Mouse (Mus musculus) hindbrain, embryonic 15.5 days (tissue): ENCODE measurements around the gene Ubr2. TPM values are rescaled to one million over a fixed set of nuclear protein-coding genes. Genes with fewer than 3 reads are reported as not detected.

Experiments
- ATAC-seq: fragments of 200-750 bp; cut with Nextera tagmentation; 2 replicates; pipeline ENCODE4 v1.8.0; 2017; ENCODE audit warnings: low read depth, moderate number of reproducible peaks, moderate TSS enrichment; ENCODE audit not compliant: low FRiP score
- H3K27ac ChIP-seq: fragments of 300-500 bp; sonication (generic); replicated peaks from 2 replicates; pipeline ENCODE4 v1.5.1; 2015; ENCODE audit warnings: mild to moderate bottlenecking, inconsistent platforms
- H3K27me3 ChIP-seq: fragments of 300-500 bp; sonication (generic); 2 replicates; pipeline ENCODE4 v1.6.1; 2015; ENCODE audit warnings: control low read depth, inconsistent platforms
- H3K36me3 ChIP-seq: fragments of 300-500 bp; sonication (generic); 2 replicates; pipeline ENCODE4 v1.6.1; 2015; ENCODE audit warnings: control low read depth, inconsistent platforms
- H3K4me1 ChIP-seq: fragments of 300-500 bp; sonication (generic); replicated peaks from 2 replicates; pipeline ENCODE4 v1.6.1; 2015; ENCODE audit warnings: control low read depth, inconsistent platforms
- H3K4me2 ChIP-seq: fragments of 300-500 bp; sonication (generic); 2 replicates; pipeline ENCODE4 v1.6.1; 2015; ENCODE audit warnings: moderate library complexity, mild to moderate bottlenecking, inconsistent platforms
- H3K4me3 ChIP-seq: fragments of 300-500 bp; sonication (generic); 2 replicates; pipeline ENCODE4 v1.5.1; 2015; ENCODE audit warnings: mild to moderate bottlenecking, inconsistent platforms
- H3K9ac ChIP-seq: fragments of 300-500 bp; sonication (generic); 2 replicates; pipeline ENCODE4 v1.6.1; 2015; ENCODE audit warnings: inconsistent platforms
- H3K9me3 ChIP-seq: fragments of 300-500 bp; sonication (generic); 2 replicates; pipeline ENCODE4 v1.6.1; 2016; ENCODE audit warnings: control low read depth, inconsistent platforms
- WGBS: fragments of 180-500 bp; shearing (Covaris S2); methylation state at CpG from one replicate; pipeline ENCODE4 v1.1.7; 2015; 5-methylcytosine and 5-hydroxymethylcytosine counted together
- polyA plus RNA-seq: library from polyadenylated mRNA; unstranded; fragments of >200 nt; fragmentation: Nextera tagmentation; extraction: Ambion mirVana; gene quantifications from 2 replicates; pipeline ENCODE4 v1.2.1, GENCODE M21; 2015

Gene Ubr2
- polyA plus RNA-seq, 1 experiment from 2014 or later, result 16.5 TPM

DNA sequence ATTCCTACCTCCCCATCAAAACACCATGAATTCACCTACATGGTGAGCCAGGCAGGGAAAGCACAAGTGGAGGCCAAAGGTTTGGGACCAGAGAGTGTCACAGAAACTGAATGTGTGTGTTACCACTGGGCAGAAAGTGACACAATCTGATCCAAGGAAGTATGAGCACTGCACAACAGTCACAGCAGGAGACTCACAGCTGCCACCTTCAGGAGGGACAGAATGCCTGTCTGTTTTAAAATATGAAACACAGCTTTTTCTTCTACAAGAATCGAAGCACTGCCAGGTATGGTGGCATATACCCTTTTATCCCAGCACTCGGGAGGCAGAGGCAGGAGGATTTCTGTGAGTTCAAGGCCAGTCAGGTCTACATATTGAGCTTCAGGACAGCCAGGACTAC lies 52.3 kb downstream of the Ubr2 start:
- Histone ChIP-seq H3K4me3 (no peak overlapping the region), H3K4me1 (no peaks in the 10 kb centered on the region), H3K27ac (no peak overlapping the region), H3K27me3 (no peaks in the 10 kb centered on the region), H3K9ac (no peak overlapping the region), H3K9me3 (no peaks in the 10 kb centered on the region), H3K36me3 (peaks cover 93% of the 10 kb centered on the region), H3K4me2 (no peak overlapping the region)
- WGBS, result 93% methylated on average over 2 of the region's 2 CpGs
- ATAC-seq, result no peak

DNA sequence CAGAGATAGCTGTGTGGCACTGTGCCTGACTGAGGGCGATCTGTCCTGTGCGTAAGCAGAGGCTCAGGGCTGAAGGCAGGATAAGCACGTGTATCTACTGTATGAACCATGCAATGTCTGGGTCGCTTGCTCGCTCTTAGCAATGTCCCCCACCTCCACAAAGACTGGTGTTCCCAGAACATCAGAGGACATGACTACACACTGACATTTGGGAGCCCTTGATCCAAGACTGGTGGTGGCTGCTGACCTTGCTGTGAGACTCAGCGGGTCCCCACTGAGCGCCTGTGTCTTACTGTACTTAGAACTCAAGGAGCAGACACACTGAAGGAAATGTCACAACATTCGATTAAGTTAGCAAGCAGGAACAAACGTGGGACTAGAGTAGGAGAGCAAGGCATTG lies 64.1 kb downstream of the Ubr2 start:
- Histone ChIP-seq H3K27me3 (no peaks in the 10 kb centered on the region), H3K4me3 (no peak overlapping the region), H3K4me2 (no peak overlapping the region), H3K9ac (no peak overlapping the region), H3K27ac (no peak overlapping the region), H3K4me1 (no peaks in the 10 kb centered on the region), H3K36me3 (peaks cover 81% of the 10 kb centered on the region), H3K9me3 (no peaks in the 10 kb centered on the region)
- 95% methylated on average over 9 of the region's 9 CpGs for WGBS
- ATAC-seq, result no peak

DNA sequence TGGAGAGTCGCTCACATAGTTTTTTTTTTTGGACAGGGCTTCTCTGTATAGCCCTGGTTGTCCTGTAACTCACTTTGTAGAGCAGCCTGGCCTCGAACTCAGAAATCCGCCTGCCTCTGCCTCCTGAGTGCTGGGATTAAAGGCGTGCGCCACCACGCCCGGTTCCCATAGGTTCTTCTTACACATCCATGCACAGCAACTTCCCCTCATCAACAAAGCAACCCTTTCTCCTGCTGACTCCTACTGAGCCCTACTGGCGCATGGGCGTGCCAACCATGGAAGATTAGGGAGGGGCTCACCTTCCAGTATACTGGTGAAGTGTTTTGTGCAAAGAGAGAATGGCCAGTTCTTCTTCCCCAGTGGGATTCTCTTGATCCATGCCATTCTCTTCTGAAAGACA lies 67.9 kb downstream of the Ubr2 start:
- no peak overlapping the region for H3K4me3 ChIP-seq
- 97% methylated on average over 9 of the region's 9 CpGs for WGBS
- ATAC-seq, result no peak
- H3K4me2 ChIP-seq, result no peak overlapping the region
- no peak overlapping the region for H3K27ac ChIP-seq
- H3K9ac ChIP-seq, result no peak overlapping the region
- no peaks in the 10 kb centered on the region for H3K27me3 ChIP-seq
- peaks cover 97% of the 10 kb centered on the region for H3K36me3 ChIP-seq
- no peaks in the 10 kb centered on the region for H3K4me1 ChIP-seq
- no peaks in the 10 kb centered on the region for H3K9me3 ChIP-seq

DNA sequence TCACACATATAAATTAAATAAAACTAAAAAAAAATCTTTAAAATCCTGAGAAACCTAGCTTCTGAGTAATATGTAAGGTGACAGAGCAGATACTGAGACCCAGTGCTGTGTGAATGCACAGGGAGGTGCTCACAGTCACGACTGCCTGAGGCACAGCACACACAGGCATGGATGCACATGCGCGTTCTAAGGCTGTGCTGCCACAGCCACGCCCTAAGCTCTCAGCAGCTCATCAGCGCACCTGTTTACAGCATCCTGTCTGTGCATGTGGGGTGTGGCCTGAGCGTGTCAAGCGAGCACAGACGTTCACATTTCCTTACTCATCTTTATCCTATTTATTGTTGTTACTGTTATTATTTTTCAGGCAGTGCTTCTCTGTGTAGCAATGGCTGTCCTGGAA lies 69.9 kb downstream of the Ubr2 start:
- WGBS, result 96% methylated on average over 8 of the region's 8 CpGs
- Histone ChIP-seq H3K4me1 (no peaks in the 10 kb centered on the region), H3K4me3 (no peak overlapping the region), H3K36me3 (peaks cover 97% of the 10 kb centered on the region), H3K9me3 (no peaks in the 10 kb centered on the region), H3K27me3 (no peaks in the 10 kb centered on the region), H3K9ac (no peak overlapping the region), H3K4me2 (no peak overlapping the region), H3K27ac (no peak overlapping the region)
- no peak for ATAC-seq

DNA sequence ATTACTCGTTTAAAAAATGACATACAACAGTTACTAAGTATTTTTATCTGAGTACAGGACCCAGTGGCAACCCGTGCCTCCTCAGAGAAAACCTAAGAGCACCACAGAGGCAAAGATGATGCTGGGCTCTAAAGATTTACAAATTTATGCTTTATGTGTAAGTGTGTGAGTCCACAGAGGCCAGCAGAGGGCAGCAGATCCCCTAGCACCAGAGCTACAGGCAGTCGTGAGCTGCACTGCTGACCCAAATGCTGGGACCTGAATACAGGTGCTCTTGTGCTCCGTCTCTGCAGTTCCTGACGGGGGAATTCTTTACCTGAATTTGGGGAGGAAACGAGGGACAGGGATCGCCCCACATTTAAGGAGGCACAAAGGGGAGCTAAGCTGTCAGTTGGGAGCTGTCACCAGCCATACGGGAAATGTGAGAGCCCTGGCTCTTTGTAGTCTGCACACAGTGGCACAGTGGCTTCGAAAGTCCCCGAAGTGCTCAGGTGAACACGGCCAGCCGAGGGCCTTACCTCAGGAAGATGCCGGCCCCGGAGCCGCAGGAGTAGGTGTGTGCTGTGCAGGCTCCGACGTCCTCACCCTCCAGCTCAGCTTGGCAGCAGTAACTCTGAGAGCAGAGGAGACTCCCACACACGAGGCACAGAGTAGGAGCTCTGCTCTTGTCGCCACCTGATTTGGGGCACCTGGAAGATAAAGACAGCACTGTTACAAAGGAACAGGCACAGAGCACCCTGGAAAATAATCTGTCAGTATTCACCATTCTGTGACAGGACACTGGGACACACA lies 76.6 kb downstream of the Ubr2 start:
- no peaks in the 10 kb centered on the region for H3K9me3 ChIP-seq
- no peak overlapping the region for H3K4me2 ChIP-seq
- H3K27ac ChIP-seq, result no peak overlapping the region
- peaks cover 85% of the 10 kb centered on the region for H3K36me3 ChIP-seq
- ATAC-seq, result no peak
- H3K4me1 ChIP-seq, result no peaks in the 10 kb centered on the region
- no peaks in the 10 kb centered on the region for H3K27me3 ChIP-seq
- 85% methylated on average over 19 of the region's 19 CpGs for WGBS
- no peak overlapping the region for H3K4me3 ChIP-seq
- no peak overlapping the region for H3K9ac ChIP-seq

DNA sequence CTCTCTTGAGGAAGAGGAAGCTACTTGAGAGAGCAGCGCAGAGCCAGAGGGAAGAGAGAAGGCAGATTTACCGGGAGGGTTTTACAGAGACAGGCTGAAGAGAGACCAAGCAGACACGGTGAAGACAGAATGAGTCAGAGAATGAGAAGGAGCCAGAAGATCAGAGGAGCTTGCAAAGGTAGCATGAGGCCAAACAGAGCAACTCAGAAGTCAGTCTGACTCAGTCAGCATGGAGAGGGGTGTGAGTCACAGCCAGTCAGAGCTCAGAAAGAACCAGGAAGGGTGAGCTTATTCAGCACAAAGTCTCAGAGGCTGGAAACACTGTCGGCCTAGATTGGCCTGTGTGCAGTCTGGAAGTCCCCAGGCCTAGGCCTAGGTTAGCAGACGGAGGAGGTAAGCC lies 77.4 kb downstream of the Ubr2 start:
- ATAC-seq, result no peak
- 96% methylated on average over 5 of the region's 5 CpGs for WGBS
- H3K27me3 ChIP-seq, result no peaks in the 10 kb centered on the region
- no peak overlapping the region for H3K9ac ChIP-seq
- H3K9me3 ChIP-seq, result no peaks in the 10 kb centered on the region
- H3K4me3 ChIP-seq, result no peak overlapping the region
- peaks cover 83% of the 10 kb centered on the region for H3K36me3 ChIP-seq
- no peaks in the 10 kb centered on the region for H3K4me1 ChIP-seq
- no peak overlapping the region for H3K4me2 ChIP-seq
- H3K27ac ChIP-seq, result no peak overlapping the region

DNA sequence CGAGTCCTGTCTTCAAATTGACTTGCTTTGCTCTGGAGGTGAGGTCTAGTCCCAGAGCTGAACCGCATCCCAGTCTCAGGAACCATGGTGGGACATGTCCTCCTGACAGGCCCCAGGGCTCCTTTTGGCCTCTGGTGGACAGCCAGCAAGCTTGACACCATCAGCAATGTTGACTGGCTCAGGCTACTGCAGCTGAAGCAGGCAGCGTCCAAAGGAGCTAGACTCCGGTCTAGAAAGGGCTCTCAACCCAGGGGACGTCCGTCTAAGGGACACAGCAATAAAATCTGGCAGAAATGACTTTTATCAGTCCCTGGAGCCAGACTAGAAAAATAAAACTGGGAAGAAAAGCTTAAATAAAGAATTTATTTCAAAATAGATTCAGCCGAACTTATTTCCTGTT lies 80.5 kb downstream of the Ubr2 start:
- ATAC-seq, result no peak
- no peak overlapping the region for H3K9ac ChIP-seq
- H3K4me1 ChIP-seq, result no peaks in the 10 kb centered on the region
- 94% methylated on average over 7 of the region's 7 CpGs for WGBS
- no peak overlapping the region for H3K4me2 ChIP-seq
- no peaks in the 10 kb centered on the region for H3K9me3 ChIP-seq
- no peaks in the 10 kb centered on the region for H3K27me3 ChIP-seq
- H3K27ac ChIP-seq, result no peak overlapping the region
- H3K36me3 ChIP-seq, result peaks cover 58% of the 10 kb centered on the region
- no peak overlapping the region for H3K4me3 ChIP-seq

DNA sequence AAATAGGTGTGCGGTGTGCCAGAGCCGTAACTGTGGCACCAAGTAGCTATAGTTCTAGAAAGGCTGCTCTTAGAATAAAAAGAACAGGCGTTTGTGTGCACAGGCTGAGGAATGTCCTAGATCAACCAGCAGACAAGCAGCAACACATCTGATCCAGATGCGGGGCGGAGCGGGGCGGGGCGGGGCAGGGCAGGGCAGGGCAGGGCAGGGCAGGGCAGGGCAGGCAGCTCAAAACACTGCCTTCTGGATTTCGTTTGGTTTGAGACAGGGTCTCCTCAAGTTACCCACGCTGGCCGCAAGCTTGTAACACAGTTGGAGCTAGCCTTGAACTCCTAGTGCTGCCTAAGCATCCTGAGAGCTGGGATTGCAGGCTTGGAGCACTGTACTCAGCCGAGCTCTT lies 81.1 kb downstream of the Ubr2 start:
- no peak overlapping the region for H3K4me3 ChIP-seq
- no peaks in the 10 kb centered on the region for H3K4me1 ChIP-seq
- no peak overlapping the region for H3K9ac ChIP-seq
- H3K27ac ChIP-seq, result no peak overlapping the region
- H3K27me3 ChIP-seq, result no peaks in the 10 kb centered on the region
- 94% methylated on average over 12 of the region's 12 CpGs for WGBS
- ATAC-seq, result no peak
- H3K4me2 ChIP-seq, result no peak overlapping the region
- peaks cover 52% of the 10 kb centered on the region for H3K36me3 ChIP-seq
- H3K9me3 ChIP-seq, result no peaks in the 10 kb centered on the region

DNA sequence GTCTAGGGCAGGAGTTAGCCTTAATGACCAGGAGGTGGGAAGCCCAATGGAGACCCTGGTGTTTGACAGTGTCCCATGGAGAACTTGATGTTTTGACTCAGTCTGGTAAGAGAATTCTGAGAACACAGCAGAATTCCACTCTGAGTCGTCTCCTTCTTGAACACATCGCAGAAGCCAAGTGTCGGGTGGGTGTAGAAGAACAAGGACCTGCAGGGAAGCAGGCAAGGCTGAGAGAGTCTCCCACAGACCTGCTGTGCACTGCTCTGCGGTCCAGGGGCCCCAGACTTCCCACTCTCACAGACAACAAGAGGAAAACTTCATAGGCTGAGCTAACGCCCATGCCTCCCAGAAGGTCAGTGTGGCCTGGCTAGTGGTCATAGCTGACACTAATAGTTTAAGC lies 82.6 kb downstream of the Ubr2 start:
- Histone ChIP-seq H3K9me3 (no peaks in the 10 kb centered on the region), H3K9ac (no peak overlapping the region), H3K36me3 (peaks cover 37% of the 10 kb centered on the region), H3K4me2 (no peak overlapping the region), H3K27ac (no peak overlapping the region), H3K4me3 (no peak overlapping the region), H3K4me1 (no peaks in the 10 kb centered on the region), H3K27me3 (no peaks in the 10 kb centered on the region)
- WGBS, result 95% methylated on average over 5 of the region's 5 CpGs
- ATAC-seq, result no peak

DNA sequence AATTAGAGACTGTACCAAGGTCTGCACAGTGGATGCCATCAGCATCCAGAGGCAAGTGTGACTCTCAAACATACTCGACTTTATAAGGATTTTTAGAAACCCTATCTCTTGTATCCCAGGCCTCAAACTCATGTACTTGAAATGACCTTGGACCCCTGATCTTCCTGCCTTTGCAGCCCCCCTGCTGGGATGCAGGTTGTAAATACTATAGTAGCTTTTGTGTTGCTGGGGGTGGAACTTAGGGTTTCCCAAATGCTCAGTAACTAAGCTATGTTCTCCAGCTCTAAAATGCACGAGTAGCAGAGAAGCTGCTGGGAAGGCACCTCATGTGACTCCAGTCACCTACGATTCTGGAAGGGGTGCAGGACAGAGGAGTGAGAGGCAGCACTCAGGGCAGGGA lies 83.4 kb downstream of the Ubr2 start:
- Histone ChIP-seq H3K4me1 (no peaks in the 10 kb centered on the region), H3K4me2 (no peak overlapping the region), H3K4me3 (no peak overlapping the region), H3K27me3 (no peaks in the 10 kb centered on the region), H3K27ac (no peak overlapping the region), H3K9ac (no peak overlapping the region), H3K9me3 (no peaks in the 10 kb centered on the region), H3K36me3 (peaks cover 28% of the 10 kb centered on the region)
- ATAC-seq, result no peak
- WGBS, result 68% methylated on average over 3 of the region's 3 CpGs

DNA sequence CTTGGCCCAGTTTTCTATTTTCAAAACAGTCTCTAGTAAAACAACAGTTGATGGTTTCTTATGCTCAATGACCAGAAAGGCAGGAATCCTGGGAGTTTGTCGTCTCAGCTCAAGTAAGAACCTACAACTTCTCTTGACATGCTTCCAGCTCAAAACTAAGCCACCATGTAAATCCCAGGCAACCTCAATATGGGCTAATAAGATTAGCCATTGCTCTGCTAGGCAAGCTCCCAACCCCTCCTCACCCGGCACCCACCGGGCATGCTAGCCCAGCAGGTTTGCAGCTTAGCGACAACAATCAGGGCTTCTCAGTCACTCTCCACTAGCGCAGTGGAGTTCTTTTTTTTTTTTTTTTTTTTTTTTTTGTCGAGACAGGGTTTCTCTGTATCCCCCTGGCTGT lies 84.2 kb downstream of the Ubr2 start:
- no peak overlapping the region for H3K4me2 ChIP-seq
- no peak for ATAC-seq
- H3K4me3 ChIP-seq, result no peak overlapping the region
- 62% methylated on average over 6 of the region's 6 CpGs for WGBS
- no peak overlapping the region for H3K27ac ChIP-seq
- H3K4me1 ChIP-seq, result no peaks in the 10 kb centered on the region
- H3K36me3 ChIP-seq, result peaks cover 21% of the 10 kb centered on the region
- no peaks in the 10 kb centered on the region for H3K27me3 ChIP-seq
- no peak overlapping the region for H3K9ac ChIP-seq
- no peaks in the 10 kb centered on the region for H3K9me3 ChIP-seq

DNA sequence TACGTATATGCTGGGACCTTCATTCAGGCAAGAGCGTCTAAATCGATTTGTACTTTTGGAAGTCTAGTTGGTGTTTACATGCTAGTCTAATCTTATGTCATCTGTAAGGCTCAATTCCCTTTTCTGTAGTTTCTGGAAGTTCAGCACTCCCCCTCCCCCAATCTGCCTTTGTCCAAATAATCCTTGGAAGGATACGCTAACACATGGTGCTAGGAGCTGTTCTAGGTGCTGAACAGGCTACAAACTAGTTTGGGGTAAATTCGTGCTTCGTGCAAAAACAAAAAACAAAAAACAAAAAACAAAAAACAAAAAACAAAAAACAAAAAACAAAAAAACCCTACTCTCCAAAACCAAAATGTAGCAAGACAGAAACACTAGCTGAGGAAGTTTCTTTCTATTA lies 89.5 kb downstream of the Ubr2 start:
- Histone ChIP-seq H3K36me3 (no peaks in the 10 kb centered on the region), H3K9ac (no peak overlapping the region), H3K9me3 (no peaks in the 10 kb centered on the region), H3K27me3 (no peaks in the 10 kb centered on the region), H3K4me3 (no peak overlapping the region), H3K4me2 (no peak overlapping the region), H3K27ac (no peak overlapping the region), H3K4me1 (no peaks in the 10 kb centered on the region)
- no peak for ATAC-seq
- 72% methylated on average over 6 of the region's 6 CpGs for WGBS

DNA sequence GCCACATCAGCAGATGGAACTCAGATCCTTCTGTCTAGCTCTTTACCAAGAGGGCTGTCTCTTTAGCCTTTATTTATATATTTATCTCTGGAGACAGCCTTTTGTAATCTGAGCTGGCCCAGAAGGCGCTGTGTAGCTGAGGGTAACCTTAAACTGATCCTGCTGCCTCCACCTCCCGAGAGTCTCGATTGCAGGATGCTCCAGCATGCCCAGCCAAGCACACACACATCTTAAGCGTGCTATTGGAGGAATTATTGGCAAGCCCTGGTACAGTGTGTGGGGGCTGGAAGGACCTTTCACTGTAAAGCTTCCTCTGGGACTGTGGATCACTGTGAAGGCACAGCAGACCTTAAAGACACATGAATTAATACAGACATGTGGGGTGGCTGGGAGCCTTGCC lies 91.4 kb downstream of the Ubr2 start:
- 50% methylated on average over 4 of the region's 4 CpGs for WGBS

More for the DNA sequence above, 91.4 kb downstream of the Ubr2 start:
- peak; percentile 61; the same call in 1 of the 2 replicates for ATAC-seq
- Histone ChIP-seq H3K27me3 (no peaks in the 10 kb centered on the region), H3K36me3 (no peaks in the 10 kb centered on the region), H3K9me3 (no peaks in the 10 kb centered on the region), H3K4me2 (no peak overlapping the region), H3K4me1 (no peaks in the 10 kb centered on the region), H3K9ac (no peak overlapping the region), H3K4me3 (no peak overlapping the region), H3K27ac (no peak overlapping the region)
